Mouse (Mus musculus) lung, postnatal 10 days (tissue): Measurements from ENCODE around the gene Ap1s1.

Experiments used
- DNase-seq: peaks from one replicate; pipeline ENCODE4 v3.0.0; 2021

Gene Ap1s1

DNA sequence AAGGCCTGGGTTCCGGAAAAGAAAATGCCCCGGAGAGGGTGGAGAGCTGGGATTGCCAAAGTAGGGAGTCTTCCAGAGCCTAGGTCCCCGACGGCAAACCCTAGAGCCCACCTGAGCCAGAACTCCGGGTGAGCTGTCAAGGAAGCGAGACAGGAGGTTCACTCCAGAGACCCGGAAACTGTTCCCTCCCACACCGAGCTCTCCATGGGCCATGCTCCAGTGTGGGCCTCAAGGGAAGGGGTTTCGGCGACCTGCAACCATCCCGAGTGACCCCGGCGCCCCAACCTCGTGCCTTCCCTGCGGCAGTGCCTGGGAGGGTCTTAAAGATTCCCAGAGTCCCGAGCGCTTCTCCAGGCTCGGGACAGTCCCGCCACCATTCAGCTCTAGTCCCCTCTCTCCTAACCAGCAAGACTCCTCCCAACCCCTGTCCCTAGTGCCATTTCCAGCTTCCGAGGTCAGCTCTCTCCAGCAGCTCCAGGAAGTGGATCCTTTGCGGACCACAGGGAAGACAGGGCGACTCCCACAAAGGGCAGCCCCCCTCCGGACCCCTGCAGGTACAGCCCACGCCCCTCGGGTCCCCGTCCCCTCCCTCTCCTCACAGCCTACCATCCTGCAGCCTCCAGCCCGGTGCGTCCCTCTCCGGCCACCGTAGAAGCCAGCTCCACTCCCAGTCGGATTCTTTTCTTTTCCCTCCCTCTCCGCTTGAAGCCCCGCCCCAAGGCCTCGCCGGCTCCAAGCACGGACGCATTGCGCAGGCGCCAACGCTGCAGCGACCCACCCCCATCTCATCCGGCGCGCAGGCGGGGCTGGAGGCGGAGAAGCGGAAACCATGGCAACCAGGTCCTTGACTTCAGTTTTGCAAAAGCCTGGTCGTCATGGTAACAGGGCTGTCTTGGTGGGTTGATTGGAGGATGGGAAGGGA, at the start of gene Ap1s1:
Gene Ap1s1, minus strand, starts transcription at position 734 of the 922 bp plus-strand sequence.
- peak; percentile 99 for DNase-seq

DNA sequence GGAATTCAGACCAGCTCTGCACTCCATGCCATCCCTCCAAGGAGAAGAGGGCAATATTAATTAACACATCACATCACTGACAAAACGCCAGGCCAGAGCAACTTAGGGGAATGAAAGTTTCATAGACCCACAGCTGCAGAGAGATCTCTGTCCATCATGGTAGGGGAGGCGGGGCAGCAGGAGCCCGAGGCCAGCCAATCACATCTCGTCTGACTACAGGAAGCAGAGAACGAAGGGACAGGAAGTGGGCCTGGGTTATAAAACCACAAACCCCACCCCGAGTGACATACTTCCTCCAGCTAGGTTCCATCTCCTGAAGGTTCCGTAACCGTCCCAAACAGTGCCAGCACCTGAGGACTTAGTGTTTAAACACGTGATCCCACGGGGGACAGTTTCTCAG, 49.2 kb upstream of the Ap1s1 start:
- DNase-seq = peak; percentile 42

DNA sequence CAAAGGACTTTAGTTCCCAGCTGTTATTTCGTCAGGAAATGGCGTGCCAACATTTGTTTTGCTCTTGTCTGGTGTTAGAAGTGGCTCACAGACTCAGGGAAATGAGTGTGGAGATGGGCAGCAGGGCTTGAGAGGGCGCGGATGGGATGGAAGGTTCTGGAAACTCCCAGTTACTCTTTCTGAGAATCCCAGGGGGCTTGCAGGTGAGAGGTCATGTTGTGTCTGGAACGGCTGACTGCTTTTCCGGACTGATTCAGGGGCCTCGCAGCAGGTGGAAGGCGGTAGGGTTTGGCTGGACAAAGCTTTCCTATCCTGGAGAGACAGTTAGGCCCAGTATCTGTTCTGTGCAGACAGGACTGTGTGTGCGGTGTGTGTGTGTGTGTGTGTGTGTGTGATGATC, 47.8 kb upstream of the Ap1s1 start:
- no peak for DNase-seq

DNA sequence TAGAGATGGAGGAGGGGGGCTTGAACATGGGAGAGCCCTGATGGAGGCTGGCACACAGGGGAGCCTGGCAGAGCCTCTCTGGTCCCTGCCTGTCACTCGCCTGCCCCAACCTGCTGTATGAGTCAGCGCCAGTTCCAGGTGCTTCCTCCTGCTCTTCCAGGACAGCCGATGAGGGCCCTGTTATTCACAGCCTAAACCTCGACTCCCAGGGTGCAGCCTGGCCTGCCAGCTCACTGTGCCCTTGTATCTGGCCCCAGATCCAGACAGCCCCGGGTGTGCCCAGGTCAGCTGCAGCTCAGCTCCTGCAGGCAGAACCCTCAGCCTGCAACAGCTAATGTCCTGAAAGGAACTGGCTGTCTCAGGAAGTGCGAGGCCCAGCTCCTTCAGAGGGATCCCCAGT, 45.6 kb upstream of the Ap1s1 start:
- no peak for DNase-seq

DNA sequence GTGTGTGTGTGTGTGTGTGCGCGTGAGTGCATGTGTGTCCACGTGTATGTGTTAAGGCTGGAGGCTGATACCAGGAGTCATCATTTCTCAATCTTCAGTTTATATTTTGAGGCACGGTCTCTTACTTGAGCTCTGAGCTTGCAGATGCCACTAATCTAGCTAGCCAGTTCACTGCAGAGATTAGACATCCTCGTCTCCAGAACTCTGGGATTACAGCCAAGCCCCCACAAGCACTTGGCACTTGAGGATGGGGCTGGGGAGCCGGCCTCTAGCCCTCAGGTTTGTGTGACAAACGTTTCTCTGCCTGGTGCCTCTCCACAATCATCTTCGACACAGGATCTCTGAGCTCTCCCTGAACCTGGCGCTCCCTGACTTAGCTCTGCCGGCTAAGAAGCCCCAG, 44.9 kb upstream of the Ap1s1 start:
- no peak for DNase-seq

DNA sequence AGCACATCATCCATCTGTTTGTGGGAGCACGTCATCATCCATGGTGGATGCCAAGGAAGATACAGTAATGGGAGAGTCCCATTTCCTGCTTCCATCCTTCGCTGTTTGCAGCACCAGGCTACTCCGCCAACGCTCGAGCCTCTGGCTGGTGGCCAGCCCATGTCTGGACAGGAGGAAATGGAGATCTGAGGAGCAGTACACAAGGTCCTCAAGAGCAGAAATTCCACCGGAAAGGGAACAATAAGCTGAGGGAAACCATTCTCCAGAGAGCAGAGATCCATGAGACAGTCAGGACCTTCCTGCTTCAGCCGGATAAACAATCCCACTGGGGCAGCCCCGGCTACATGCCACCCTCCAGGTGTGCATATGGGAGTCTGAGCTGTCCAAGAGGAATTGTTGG, 41.5 kb upstream of the Ap1s1 start:
- peak; percentile 92 for DNase-seq

DNA sequence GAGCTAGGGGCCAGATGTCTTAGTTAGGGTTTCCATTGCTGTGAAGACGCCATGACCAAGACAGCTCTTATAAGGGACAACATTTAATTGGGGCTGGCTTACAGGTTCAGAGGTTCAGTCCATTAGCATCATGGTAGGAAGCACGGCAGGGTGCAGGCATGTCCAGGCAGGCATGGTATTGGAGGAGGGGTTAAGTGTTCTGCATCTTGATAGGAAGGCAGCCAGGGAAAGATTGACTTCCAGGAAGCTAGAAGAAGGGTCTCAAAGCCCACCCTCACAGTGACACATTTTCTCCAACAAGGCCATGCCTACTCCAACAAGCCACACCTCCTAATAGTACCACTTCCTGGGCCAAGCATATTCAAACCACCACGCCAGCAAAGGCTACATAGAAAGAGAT, 39.8 kb upstream of the Ap1s1 start:
- DNase-seq = no peak

DNA sequence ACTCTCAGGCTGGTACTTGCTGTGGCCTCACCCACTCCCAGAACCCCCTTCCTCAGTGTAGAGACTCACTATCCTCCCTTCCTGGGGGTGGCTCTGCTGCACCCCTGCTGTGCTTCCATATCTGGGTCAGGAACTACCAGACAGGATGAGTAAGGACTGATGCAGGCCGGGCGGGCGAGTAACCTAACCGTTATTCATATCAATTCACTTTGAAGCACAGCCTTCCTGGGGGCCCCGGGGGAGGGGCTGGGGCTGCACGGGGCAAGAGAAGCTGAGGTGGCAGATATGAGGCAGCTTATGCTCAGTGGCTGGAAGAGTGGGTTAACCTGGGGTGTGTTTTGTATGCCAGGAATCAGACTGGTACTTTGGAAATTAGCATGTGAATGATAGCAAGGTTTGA, 39.1 kb upstream of the Ap1s1 start:
- no peak for DNase-seq

DNA sequence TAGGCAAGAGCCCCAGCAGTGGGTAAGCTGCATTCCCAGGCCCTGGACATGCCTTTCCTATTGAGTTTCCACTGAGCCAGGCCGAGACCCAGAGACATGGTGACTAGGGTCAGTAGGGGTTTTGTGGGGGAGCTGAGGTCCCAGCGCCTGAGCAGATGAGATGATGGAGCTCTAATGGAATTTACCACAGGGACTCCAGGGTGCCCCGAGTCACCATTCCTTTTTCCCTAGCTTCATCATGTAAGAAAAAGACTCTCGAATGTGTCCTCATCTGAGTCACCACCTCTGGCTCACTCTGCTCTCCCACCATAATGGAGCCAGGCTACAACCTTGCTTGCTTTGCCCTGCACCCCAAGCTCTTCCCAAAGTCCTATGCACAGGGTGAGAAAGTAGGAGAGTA, 37.1 kb upstream of the Ap1s1 start:
- no peak for DNase-seq

DNA sequence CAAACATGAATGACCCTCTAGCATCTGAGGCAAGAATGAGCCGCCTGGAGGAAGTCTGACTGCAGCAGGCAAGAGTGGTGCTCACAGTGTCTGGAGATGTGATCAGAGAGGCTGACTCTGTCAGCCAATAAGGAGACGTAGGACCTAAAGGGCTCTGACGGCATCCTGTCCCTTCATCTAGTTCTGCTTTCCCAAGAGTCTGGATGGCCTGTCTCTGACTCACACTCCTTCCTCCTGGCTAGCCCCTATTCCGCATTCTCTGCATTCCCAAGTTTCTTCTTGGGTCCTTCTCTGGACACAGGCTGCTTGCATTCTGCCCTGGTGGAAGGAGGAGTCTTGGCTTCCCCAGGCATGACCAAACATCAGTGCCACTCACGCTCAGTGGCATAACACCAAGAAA, 33.9 kb upstream of the Ap1s1 start:
- peak; percentile 78 for DNase-seq

DNA sequence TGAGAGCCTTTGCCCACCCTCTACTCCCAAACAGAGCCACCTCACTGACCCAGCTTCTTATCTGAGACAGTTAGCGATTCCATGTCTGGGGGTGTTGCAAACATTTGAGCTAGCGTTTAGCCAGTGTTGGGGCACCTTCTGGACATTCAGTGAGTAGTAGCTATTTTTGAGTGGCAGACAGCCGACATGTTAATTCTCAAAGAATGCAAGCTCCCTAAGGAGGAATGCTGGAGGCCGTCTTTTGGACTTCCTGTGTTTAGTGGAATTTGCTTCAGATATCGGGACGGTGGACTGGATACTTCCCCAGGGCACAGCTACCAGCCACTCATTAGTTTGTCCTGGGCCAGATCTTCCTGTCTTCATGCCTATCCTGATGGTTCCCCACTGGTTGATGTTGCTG, 32.7 kb upstream of the Ap1s1 start:
- peak; percentile 43 for DNase-seq

DNA sequence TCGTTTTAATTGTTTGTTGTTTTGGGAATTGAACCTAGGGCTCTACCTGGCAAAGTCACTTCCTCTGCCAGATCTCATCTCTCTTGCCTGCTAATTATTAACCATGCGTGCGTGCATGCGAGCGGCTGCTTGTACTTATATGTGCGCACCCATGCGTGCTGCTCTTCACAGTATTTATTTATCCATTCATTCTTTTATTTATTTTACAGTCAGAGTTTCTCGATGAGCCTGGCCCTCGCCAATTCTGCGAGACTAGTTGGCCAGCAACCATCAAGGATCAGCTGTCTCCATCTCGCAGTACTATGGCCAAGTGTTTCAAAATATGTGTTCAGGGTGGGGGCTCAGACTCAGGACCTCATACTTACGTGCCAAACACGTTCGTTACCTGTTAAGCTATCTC, 32.1 kb upstream of the Ap1s1 start:
- peak; percentile 70 for DNase-seq

DNA sequence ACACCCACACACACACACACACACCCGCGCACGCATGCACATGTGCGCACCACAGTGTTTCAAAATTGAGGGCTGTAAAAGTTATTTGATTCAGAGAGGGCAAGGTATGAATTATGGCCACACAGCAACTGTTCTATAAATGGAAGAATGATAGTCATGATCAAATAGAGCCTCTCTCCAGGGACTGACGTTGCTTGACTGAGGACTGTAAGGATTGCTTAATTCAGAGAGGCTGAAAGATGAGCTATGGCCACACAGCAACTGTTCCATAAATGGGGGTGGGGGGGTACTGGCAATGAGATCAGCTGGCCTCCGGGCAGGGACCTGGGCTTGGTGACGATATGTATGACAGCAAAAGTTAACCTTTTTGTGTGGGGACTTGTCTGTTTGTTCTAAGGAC, 31.3 kb upstream of the Ap1s1 start:
- DNase-seq = no peak

DNA sequence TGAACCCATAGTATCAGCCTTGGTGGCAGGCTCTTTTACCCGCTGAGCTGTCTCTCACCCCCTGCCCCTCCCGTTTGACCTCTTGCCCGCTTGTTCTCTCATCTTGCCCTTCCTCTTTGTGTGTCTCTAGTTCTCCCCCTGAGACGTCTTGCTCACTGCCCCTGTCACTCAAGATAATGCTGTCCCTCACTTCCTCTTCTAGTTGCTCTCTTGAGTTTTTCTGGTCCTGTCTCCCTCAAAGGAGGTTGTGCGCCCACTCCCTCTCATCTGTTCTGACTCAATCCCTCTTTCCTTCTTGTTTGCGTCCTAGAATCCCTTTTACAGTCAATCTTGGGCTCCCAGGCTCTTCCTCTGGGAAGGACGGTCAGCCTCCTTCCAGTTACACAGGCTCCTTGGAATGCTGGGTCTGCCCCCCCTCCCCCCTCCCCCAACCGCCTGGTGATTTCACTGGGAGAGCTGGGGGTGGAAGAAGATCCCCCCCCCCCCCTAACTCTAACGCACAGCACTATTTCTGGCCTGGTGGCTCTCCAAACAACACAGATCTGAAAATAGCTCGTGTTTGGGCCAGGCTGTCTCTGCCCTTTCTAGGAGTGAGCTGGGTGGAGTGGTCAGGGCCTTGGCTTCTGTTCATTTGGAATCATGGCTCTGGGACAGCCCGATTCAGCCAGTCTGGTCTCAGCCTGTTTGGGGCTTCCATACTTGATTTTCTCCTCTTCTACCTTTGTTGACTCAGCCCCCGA, 30.4 kb upstream of the Ap1s1 start:
- DNase-seq = peak; percentile 83

DNA sequence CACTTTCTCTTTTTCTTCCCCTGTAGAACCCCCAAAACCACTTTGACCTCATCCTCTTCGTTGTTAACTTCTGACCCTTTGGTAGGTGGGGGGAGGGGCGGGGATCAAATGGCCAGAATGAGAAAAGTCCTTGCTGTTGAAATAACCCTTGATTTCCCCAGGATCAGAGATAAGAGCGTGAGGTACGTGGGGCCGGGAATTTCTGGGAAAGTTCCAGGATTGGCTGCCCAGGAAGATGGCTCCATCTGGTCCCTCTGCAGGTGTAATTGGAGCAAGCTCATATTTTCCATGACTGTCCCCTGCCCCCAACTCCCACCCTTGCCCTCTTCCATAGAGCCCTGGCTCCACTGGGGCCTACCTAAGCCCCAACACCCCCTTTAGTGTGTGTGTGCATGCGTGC, 29.8 kb upstream of the Ap1s1 start:
- DNase-seq = no peak

DNA sequence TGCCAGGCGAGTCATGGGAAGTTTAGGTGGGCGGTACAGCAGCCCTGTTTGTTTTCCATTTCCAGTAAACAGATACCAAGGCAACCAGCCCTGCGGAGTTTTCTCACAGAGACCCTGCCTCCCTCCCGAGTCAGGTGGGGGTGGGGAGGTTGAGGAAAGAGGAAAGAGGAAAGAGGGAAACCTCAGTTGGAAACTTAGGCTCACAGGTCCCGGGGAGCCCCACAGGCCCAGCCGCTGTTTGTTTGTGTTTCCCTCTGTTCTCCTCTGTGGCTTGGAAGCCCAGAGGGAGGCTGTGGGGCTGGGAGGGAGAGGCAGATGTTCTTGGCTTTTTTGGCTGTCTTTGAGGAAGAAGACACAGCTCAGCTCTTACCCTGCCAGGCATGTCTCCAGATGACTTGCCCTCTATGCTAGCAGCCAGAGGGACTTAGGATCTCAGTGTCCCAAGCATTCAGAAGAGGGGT, 28.3 kb upstream of the Ap1s1 start:
- DNase-seq = peak; percentile 69

DNA sequence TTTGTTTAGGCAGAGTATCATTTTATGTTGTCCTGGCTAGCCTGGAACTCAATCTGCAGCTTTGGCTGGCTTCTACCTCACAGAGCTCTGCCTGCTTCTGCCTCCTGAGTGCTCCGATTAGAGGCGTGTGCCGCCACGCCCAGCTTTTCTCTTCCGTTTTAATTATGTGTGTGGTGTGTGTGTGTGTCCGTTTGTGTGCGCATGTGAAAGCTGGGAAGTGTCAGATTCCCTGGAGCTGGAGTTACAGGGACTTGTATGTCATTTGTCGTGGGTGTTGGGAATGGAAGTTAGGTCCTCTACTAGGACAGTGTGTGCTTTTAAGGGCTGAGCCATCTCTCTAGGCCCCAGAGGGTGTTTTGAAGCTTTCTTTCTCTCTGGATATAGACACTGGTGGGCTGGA, 27.2 kb upstream of the Ap1s1 start:
- no peak for DNase-seq

DNA sequence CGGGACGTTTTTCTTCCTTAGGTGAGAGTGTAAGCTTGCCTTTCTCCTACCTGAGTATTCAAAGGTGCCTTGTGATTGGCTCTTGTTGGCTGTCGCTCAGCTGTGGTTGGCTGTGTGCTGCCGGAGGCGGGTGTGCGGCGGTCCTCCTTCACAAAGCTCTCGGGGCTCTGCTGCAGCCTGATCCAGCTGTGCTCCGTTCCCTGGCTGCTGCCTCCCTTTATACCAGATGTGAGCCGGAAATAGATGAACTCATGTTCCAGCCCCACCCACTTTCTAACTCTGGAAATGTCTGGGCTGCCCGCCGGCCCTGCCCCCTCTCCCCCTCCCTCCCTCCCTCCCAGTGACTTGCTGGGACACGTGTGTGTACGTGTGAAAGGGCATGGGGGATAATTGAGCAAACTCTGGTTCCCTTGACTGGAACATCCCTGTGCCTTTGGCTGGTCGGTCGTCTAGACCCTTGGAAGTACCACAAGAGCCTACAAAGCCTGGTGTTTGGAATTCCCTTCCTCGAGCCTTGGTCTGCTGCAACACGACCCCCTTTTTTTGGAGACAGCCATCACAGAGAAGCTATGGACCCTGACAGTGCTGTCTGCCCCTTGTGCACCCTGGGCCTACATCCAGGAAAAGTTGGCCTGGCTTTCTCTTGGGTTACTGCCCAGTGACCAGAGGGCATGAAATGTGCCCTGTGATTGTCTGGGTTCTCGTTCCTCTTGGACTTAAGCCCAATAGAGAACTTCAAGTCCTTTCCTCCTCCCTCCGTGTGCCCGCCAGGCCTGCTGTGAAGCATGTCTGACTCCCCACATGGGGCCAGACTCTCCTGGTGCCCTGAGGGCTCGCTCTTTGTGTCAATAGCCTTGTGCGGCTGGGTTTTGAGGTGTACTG, 26.4 kb upstream of the Ap1s1 start, which contains the start of gene Serpine1:
Gene Serpine1, minus strand, starts transcription at position 190 of the 882 bp plus-strand sequence.
- DNase-seq = peak; percentile 93

DNA sequence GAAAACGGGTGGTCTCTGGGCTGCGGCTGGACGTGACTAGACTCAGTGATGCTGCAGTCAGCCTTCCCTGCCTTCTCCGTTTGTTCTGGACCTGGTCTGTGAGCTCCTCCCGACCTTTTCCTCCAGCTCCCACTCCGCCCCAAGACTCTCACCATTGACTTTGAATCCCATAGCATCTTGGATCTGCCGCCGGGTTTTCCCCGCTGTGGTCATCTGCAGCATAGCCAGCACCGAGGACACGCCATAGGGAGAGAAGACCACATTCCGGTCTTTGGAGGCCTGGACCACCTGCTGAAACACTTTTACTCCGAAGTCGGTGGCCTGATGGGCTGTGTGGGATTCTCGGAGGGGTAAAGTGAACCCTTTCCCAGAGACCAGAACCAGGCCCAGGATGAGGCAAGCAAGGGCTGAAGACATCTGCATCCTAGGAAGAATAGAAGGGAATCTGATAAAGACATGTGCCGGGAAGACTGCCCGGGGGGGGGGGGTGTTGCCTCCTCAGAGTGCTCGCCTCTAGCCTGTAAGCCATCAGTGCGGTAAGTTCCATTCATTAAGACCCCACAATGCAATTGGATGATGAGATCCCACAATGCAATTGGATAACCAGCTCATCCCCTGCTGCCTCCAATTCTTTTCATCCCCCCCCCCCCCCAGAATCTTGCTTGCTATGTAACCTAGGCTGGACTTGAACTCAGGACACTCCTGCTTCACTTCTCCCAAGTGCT, 25.1 kb upstream of the Ap1s1 start:
- DNase-seq = no peak

DNA sequence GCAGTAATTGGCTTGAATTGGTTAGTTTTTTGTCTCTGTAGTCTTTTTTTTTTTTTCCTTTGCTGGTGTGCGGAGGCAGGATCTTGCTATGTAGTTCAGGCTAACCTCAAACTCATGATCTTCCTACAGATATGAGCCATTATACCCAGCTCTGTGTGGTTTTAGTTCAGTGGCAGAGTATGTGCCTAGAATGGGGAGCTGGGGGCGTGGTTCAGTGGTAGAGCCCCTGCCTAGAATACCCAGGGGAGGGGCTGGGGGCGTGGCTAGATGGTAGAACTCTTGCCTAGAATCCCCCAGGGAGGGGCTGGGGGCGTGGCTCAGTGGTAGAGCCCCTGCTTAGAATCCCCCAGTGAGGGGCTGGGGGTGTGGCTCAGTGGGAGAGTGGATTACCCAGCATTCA, 22.8 kb upstream of the Ap1s1 start:
- DNase-seq = no peak

DNA sequence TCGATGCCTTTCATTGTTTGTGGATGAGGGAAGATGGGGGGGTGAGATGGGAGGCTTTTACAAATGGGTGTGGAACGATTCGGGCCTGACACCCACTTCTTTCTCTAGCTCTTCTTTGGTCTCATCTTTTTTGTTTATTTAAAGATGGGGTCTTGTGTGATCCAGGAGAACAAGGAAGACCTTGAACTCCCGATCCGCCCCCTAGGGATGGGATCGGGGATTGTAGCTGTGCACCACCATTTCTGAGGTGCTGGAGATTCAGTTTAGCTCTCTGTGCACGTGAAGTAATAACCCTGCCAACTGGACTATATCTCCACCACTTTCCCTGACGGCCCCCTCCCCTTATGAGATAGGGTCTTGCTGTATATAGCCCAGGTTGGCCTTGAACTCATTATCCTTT, 20.0 kb upstream of the Ap1s1 start:
- DNase-seq = no peak

DNA sequence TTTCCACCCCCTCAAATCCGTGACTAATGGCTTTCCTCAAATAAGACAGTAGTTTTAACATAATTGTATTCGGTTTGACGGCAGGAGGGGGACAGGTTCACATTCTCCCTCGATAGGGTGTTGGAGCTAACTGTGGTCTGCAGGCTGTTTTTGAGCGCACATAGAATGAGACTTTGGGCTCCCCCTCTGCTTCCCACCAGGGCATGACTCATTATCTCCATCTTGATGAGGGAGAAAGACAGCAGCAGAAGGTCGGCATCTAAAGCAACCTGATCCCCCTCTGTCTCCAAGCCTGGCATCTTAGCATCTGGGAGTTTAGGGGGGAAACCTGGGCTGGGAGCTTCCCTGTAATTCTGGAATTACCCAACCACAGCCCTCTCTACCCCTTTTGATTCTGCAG, 19.5 kb upstream of the Ap1s1 start:
- no peak for DNase-seq
